Mouse (Mus musculus) c-Kit-positive CD71-positive TER-119-positive erythroid progenitor cells, embryonic 14.5 days (primary cell): Measurements from ENCODE around the gene Rps6kb1.

ENCODE experiments used
- DNase-seq: peaks from one replicate; pipeline ENCODE4 v3.0.0-alpha.2; 2013; ENCODE audit warnings: low spot score

The Rps6kb1 gene

GRCm38 (mm10) chr11:86468971-86469370 lies 75.6 kb downstream of the Rps6kb1 start:
- DNase-seq: no peak

- no peak for DNase-seq
Measured at GRCm38 (mm10) chr11:86468345-86468744, 76.3 kb downstream of the Rps6kb1 start.

GRCm38 (mm10) chr11:86464275-86464674 lies 80.3 kb downstream of the Rps6kb1 start:
- peak; percentile 72 for DNase-seq

GRCm38 (mm10) chr11:86462579-86462978 lies 82.0 kb downstream of the Rps6kb1 start:
- no peak for DNase-seq

GRCm38 (mm10) chr11:86458866-86459265 lies 85.7 kb downstream of the Rps6kb1 start:
- DNase-seq: no peak

GRCm38 (mm10) chr11:86457545-86457944 lies 87.1 kb downstream of the Rps6kb1 start:
- DNase-seq: no peak

GRCm38 (mm10) chr11:86453991-86454390 lies 90.6 kb downstream of the Rps6kb1 start:
- DNase-seq: no peak
